Mouse (Mus musculus) myocyte (in vitro differentiated cells): ENCODE measurements around the gene Rab3il1.

Experiments
- E2F4 ChIP-seq: IDR thresholded peaks from one replicate; pipeline ENCODE4 v1.6.1; 2011; ENCODE audit warnings: mild to moderate bottlenecking, control low read depth, moderate library complexity; ENCODE audit not compliant: insufficient read depth
- MAX ChIP-seq: IDR thresholded peaks from one replicate; pipeline ENCODE4 v1.6.1; 2011; ENCODE audit warnings: low read depth, mild to moderate bottlenecking, control low read depth
- MYOD1 ChIP-seq, 3 experiments: IDR thresholded peaks; one replicate each; pipeline ENCODE4 v1.6.1; 2011; ENCODE audit warnings: control low read depth in 2 of 3, low read depth in 2 of 3, mild to moderate bottlenecking in 2 of 3, moderate library complexity in 1 of 3; ENCODE audit not compliant: insufficient read length in 2 of 3, control insufficient read depth in 1 of 3
- MYOG ChIP-seq, 3 experiments: IDR thresholded peaks; one replicate each; pipeline ENCODE4 v1.6.1; 2011; ENCODE audit warnings: control low read depth in 2 of 3, low read depth in 2 of 3, mild to moderate bottlenecking in 2 of 3; ENCODE audit not compliant: insufficient read length in 2 of 3, control insufficient read depth in 1 of 3, insufficient read depth in 1 of 3
- POLR2A ChIP-seq: IDR thresholded peaks from one replicate; pipeline ENCODE4 v1.6.1; 2011; ENCODE audit warnings: low read depth, mild to moderate bottlenecking, control low read depth, moderate library complexity; ENCODE audit not compliant: insufficient read length
- POLR2AphosphoS2 ChIP-seq: IDR thresholded peaks from one replicate; pipeline ENCODE4 v1.6.1; 2011; ENCODE audit warnings: low read depth, control low read depth; ENCODE audit not compliant: insufficient read length
- REST ChIP-seq: IDR thresholded peaks from one replicate; pipeline ENCODE4 v1.6.1; 2011; ENCODE audit warnings: mild to moderate bottlenecking, control low read depth, moderate library complexity; ENCODE audit not compliant: insufficient read depth, insufficient read length
- SRF ChIP-seq: IDR thresholded peaks from one replicate; pipeline ENCODE4 v1.6.1; 2011; ENCODE audit warnings: low read depth; ENCODE audit not compliant: control insufficient read depth, insufficient read length
- TCF12 ChIP-seq: IDR thresholded peaks from one replicate; pipeline ENCODE4 v1.6.1; 2011; ENCODE audit warnings: mild to moderate bottlenecking, control low read depth; ENCODE audit not compliant: poor library complexity, insufficient read depth, severe bottlenecking
- TCF3 ChIP-seq: IDR thresholded peaks from one replicate; pipeline ENCODE4 v1.6.1; 2011; ENCODE audit warnings: low read depth, control low read depth; ENCODE audit not compliant: insufficient read length
- USF1 ChIP-seq: IDR thresholded peaks from one replicate; pipeline ENCODE4 v1.6.1; 2011; ENCODE audit warnings: low read depth, mild to moderate bottlenecking, control low read depth, moderate library complexity

- TF ChIP-seq MAX: no peak
- TF ChIP-seq POLR2A: no peak
- TF ChIP-seq TCF12: no peak
- no peak for TF ChIP-seq USF1
- no peak for TF ChIP-seq MYOG (IDR thresholded peaks at IDR 0.05; ENCODE audit: control insufficient read depth in 1 of 3, insufficient read depth in 1 of 3, insufficient read length in 2 of 3, low read depth in 2 of 3)
- TF ChIP-seq TCF3: no peak
- no peak for TF ChIP-seq E2F4
- TF ChIP-seq SRF: no peak
- TF ChIP-seq MYOD1 (IDR thresholded peaks at IDR 0.05; ENCODE audit: control insufficient read depth in 1 of 3, insufficient read length in 2 of 3, low read depth in 2 of 3): no peak
- TF ChIP-seq POLR2AphosphoS2: no peak
- no peak for TF ChIP-seq REST
Observed at GRCm38 (mm10) chr19:10067701-10068100, 66.2 kb downstream of the Rab3il1 start.
